Mouse (Mus musculus): Measurements from ENCODE around the gene Parp6. TPM values are rescaled to one million over a fixed set of nuclear protein-coding genes. Genes with fewer than 3 reads are reported as not detected.

Parp6 gene
- polyA plus RNA-seq, 2 experiments: 20.3 to 57.0 TPM

- peak overlapping the region; percentile 40; the same call in 1 of the 2 replicates for H3K9ac ChIP-seq (ENCODE audit: low read depth, low read length, severe bottlenecking)
Measured at GRCm38 (mm10) chr9:59584871-59585308, 32.2 kb upstream of the Parp6 start.

GRCm38 (mm10) chr9:59588252-59588651 is 28.8 kb upstream of the Parp6 start:
- no peaks in the 10 kb centered on the region for H3K27me3 ChIP-seq (ENCODE audit: control insufficient read depth, insufficient read depth, low read length)
- H3K9me3 ChIP-seq (ENCODE audit: control insufficient read depth, low read length): no peaks in the 10 kb centered on the region
- H3K9ac ChIP-seq (ENCODE audit: low read depth, low read length, severe bottlenecking): no peak overlapping the region
- H3K4me1 ChIP-seq (ENCODE audit: control insufficient read depth, insufficient read depth, low read length): no peaks in the 10 kb centered on the region
- DNase-seq (ENCODE audit: low spot score) (no peak), ATAC-seq (ENCODE audit: low FRiP score, low read depth) (no peak)
- no peaks in the 10 kb centered on the region for H3K36me3 ChIP-seq (ENCODE audit: control insufficient read depth, insufficient read depth, low read length)
- no peak overlapping the region for H3K4me3 ChIP-seq (replicated peaks; ENCODE audit: low read length)
- 59% methylated on average over 5 of the region's 5 CpGs for WGBS
- no peak for TF ChIP-seq POLR2A (IDR thresholded peaks at IDR 0.05; ENCODE audit: borderline replicate concordance, extremely low read depth, insufficient read depth, insufficient read length)
- no peak overlapping the region for H3K4me2 ChIP-seq (replicated peaks; ENCODE audit: low read depth, low read length, severe bottlenecking)
- H3K27ac ChIP-seq (replicated peaks; ENCODE audit: low read depth, low read length): no peak overlapping the region

More at GRCm38 (mm10) chr9:59584871-59585308, 32.2 kb upstream of the Parp6 start:
- Histone ChIP-seq H3K36me3 (ENCODE audit: control insufficient read depth, insufficient read depth, low read length) (no peaks in the 10 kb centered on the region), H3K4me1 (ENCODE audit: control insufficient read depth, insufficient read depth, low read length) (no peaks in the 10 kb centered on the region), H3K9me3 (ENCODE audit: control insufficient read depth, low read length) (no peaks in the 10 kb centered on the region), H3K27ac (replicated peaks; ENCODE audit: low read depth, low read length) (no peak overlapping the region), H3K4me2 (replicated peaks; ENCODE audit: low read depth, low read length, severe bottlenecking) (peak overlapping the region; percentile 55), H3K4me3 (replicated peaks; ENCODE audit: low read length) (peak overlapping the region; percentile 31), H3K27me3 (ENCODE audit: control insufficient read depth, insufficient read depth, low read length) (no peaks in the 10 kb centered on the region)
- 4% methylated on average over 12 of the region's 13 CpGs for WGBS
- DNase-seq (ENCODE audit: low spot score): peak; percentile 76
- TF ChIP-seq POLR2A (IDR thresholded peaks at IDR 0.05; ENCODE audit: borderline replicate concordance, extremely low read depth, insufficient read depth, insufficient read length): no peak
- ATAC-seq (ENCODE audit: low FRiP score, low read depth): peak; percentile 84

GRCm38 (mm10) chr9:59588710-59589671 is 28.1 kb upstream of the Parp6 start:
- 37% methylated on average over 12 of the region's 12 CpGs for WGBS
- no peak for DNase-seq (ENCODE audit: low spot score)

GRCm38 (mm10) chr9:59589703-59590439 is 27.2 kb upstream of the Parp6 start:
- Histone ChIP-seq H3K27ac (replicated peaks; ENCODE audit: low read depth, low read length) (no peak overlapping the region), H3K9me3 (ENCODE audit: control insufficient read depth, low read length) (no peaks in the 10 kb centered on the region), H3K36me3 (ENCODE audit: control insufficient read depth, insufficient read depth, low read length) (no peaks in the 10 kb centered on the region), H3K4me2 (replicated peaks; ENCODE audit: low read depth, low read length, severe bottlenecking) (no peak overlapping the region), H3K9ac (ENCODE audit: low read depth, low read length, severe bottlenecking) (no peak overlapping the region), H3K27me3 (ENCODE audit: control insufficient read depth, insufficient read depth, low read length) (no peaks in the 10 kb centered on the region), H3K4me1 (ENCODE audit: control insufficient read depth, insufficient read depth, low read length) (no peaks in the 10 kb centered on the region), H3K4me3 (replicated peaks; ENCODE audit: low read length) (no peak overlapping the region)
- TF ChIP-seq POLR2A (IDR thresholded peaks at IDR 0.05; ENCODE audit: borderline replicate concordance, extremely low read depth, insufficient read depth, insufficient read length): no peak
- ATAC-seq (ENCODE audit: low FRiP score, low read depth): no peak
- no peak for DNase-seq (ENCODE audit: low spot score)
- 73% methylated on average over 10 of the region's 10 CpGs for WGBS

More at GRCm38 (mm10) chr9:59588710-59589671, 28.1 kb upstream of the Parp6 start:
- no peaks in the 10 kb centered on the region for H3K4me1 ChIP-seq (ENCODE audit: control insufficient read depth, insufficient read depth, low read length)
- H3K4me2 ChIP-seq (replicated peaks; ENCODE audit: low read depth, low read length, severe bottlenecking): no peak overlapping the region
- no peak overlapping the region for H3K9ac ChIP-seq (ENCODE audit: low read depth, low read length, severe bottlenecking)
- TF ChIP-seq POLR2A (IDR thresholded peaks at IDR 0.05; ENCODE audit: borderline replicate concordance, extremely low read depth, insufficient read depth, insufficient read length): no peak
- H3K27ac ChIP-seq (replicated peaks; ENCODE audit: low read depth, low read length): no peak overlapping the region
- no peaks in the 10 kb centered on the region for H3K27me3 ChIP-seq (ENCODE audit: control insufficient read depth, insufficient read depth, low read length)
- no peaks in the 10 kb centered on the region for H3K9me3 ChIP-seq (ENCODE audit: control insufficient read depth, low read length)
- no peaks in the 10 kb centered on the region for H3K36me3 ChIP-seq (ENCODE audit: control insufficient read depth, insufficient read depth, low read length)
- no peak for ATAC-seq (ENCODE audit: low FRiP score, low read depth)
- H3K4me3 ChIP-seq (replicated peaks; ENCODE audit: low read length): no peak overlapping the region

- no peaks in the 10 kb centered on the region for H3K36me3 ChIP-seq (ENCODE audit: control insufficient read depth, insufficient read depth, low read length)
- H3K4me1 ChIP-seq (ENCODE audit: control insufficient read depth, insufficient read depth, low read length): no peaks in the 10 kb centered on the region
- 79% methylated on average over 8 of the region's 8 CpGs for WGBS
- DNase-seq (ENCODE audit: low spot score) (no peak), ATAC-seq (ENCODE audit: low FRiP score, low read depth) (no peak)
- no peak overlapping the region for H3K27ac ChIP-seq (replicated peaks; ENCODE audit: low read depth, low read length)
- no peak overlapping the region for H3K4me2 ChIP-seq (replicated peaks; ENCODE audit: low read depth, low read length, severe bottlenecking)
- H3K4me3 ChIP-seq (replicated peaks; ENCODE audit: low read length): no peak overlapping the region
- TF ChIP-seq POLR2A (IDR thresholded peaks at IDR 0.05; ENCODE audit: borderline replicate concordance, extremely low read depth, insufficient read depth, insufficient read length): no peak
- no peak overlapping the region for H3K9ac ChIP-seq (ENCODE audit: low read depth, low read length, severe bottlenecking)
- H3K9me3 ChIP-seq (ENCODE audit: control insufficient read depth, low read length): no peaks in the 10 kb centered on the region
- H3K27me3 ChIP-seq (ENCODE audit: control insufficient read depth, insufficient read depth, low read length): no peaks in the 10 kb centered on the region
Measured at GRCm38 (mm10) chr9:59601661-59602060, 15.4 kb upstream of the Parp6 start.

All from limb, embryonic 14.5 days (tissue).